Mouse (Mus musculus) heart, postnatal 0 days (tissue): Measurements from ENCODE around the gene Mt3. TPM values are rescaled to one million over a fixed set of nuclear protein-coding genes. Genes with fewer than 3 reads are reported as not detected.

Experiments
- ATAC-seq: fragments of 200-750 bp; cut with Nextera tagmentation; 2 replicates; pipeline ENCODE4 v1.8.0; 2017; ENCODE audit warnings: low read depth, moderate number of reproducible peaks, moderate library complexity; ENCODE audit not compliant: insufficient read depth
- DNase-seq: peaks from one replicate; pipeline ENCODE4 v3.0.0-alpha.2; 2016; ENCODE audit warnings: low spot score
- H3K27ac ChIP-seq: fragments of 300-500 bp; sonication (generic); 2 replicates; pipeline ENCODE4 v1.5.1; 2014; ENCODE audit warnings: low read depth, mild to moderate bottlenecking
- H3K27me3 ChIP-seq: fragments of 300-500 bp; sonication (generic); 2 replicates; pipeline ENCODE4 v1.6.1; 2014; ENCODE audit warnings: low read length, mixed read lengths; ENCODE audit not compliant: control insufficient read depth, insufficient read depth
- H3K36me3 ChIP-seq: fragments of 300-500 bp; sonication (generic); replicated peaks from 2 replicates; pipeline ENCODE4 v1.6.1; 2014; ENCODE audit warnings: low read length, mixed read lengths; ENCODE audit not compliant: control insufficient read depth, insufficient read depth
- H3K4me1 ChIP-seq: fragments of 300-500 bp; sonication (generic); 2 replicates; pipeline ENCODE4 v1.6.1; 2014; ENCODE audit warnings: antibody characterized with exemption; ENCODE audit not compliant: control insufficient read depth, insufficient read depth
- H3K4me2 ChIP-seq: fragments of 300-500 bp; sonication (generic); 2 replicates; pipeline ENCODE4 v1.6.1; 2014; ENCODE audit warnings: low read depth, mild to moderate bottlenecking, low read length, moderate library complexity
- H3K4me3 ChIP-seq: fragments of 300-500 bp; sonication (generic); 2 replicates; pipeline ENCODE4 v1.5.1; 2014; ENCODE audit warnings: low read depth, low read length
- H3K9ac ChIP-seq: fragments of 300-500 bp; sonication (generic); replicated peaks from 2 replicates; pipeline ENCODE4 v1.6.1; 2014; ENCODE audit warnings: low read depth, low read length, mixed read lengths
- H3K9me3 ChIP-seq: fragments of 300-500 bp; sonication (generic); replicated peaks from 2 replicates; pipeline ENCODE4 v1.6.1; 2016; ENCODE audit warnings: low read length; ENCODE audit not compliant: control insufficient read depth
- CTCF ChIP-seq: IDR thresholded peaks from 2 replicates; pipeline ENCODE4 v1.5.1; 2016; ENCODE audit warnings: antibody characterized with exemption, control low read depth, low read depth
- EP300 ChIP-seq: IDR thresholded peaks from 2 replicates; pipeline ENCODE4 v1.6.1; 2016; ENCODE audit warnings: antibody characterized with exemption, low read depth
- WGBS: fragments of 180-500 bp; shearing (Covaris S2); extraction: QIAGEN DNeasy Blood & Tissue Kit; methylation state at CpG from one replicate; pipeline ENCODE4 v1.1.7; 2014; 5-methylcytosine and 5-hydroxymethylcytosine counted together
- polyA plus RNA-seq: library from polyadenylated mRNA; unstranded; fragments of >200 nt; fragmentation: Nextera tagmentation; extraction: Ambion mirVana; gene quantifications from 2 replicates; pipeline ENCODE4 v1.2.1, GENCODE M21; 2015
- total RNA-seq: library from RNA; depleted of rRNA; stranded (reverse); fragments of >200 nt; gene quantifications from 2 replicates; pipeline ENCODE4 v1.2.3, GENCODE M21; 2014; ENCODE audit warnings: low replicate concordance; rRNA removed

The Mt3 gene
- total and polyA plus RNA-seq, 2 experiments from 2014 or later, result 67.4 to 217 TPM

- H3K4me2 ChIP-seq, result no peak overlapping the region
- DNase-seq (peak; percentile 77), ATAC-seq (peak; percentile 30; the same call in 1 of the 2 replicates)
These were observed 46.9 kb downstream of the Mt3 start for GRCm38 (mm10) chr8:94199202-94199869.

More at GRCm38 (mm10) chr8:94199202-94199869, 46.9 kb downstream of the Mt3 start:
- TF ChIP-seq EP300 (no peak), CTCF (peak; percentile 83)
- H3K9me3 ChIP-seq, result no peaks in the 10 kb centered on the region
- H3K4me3 ChIP-seq, result no peak overlapping the region
- WGBS, result 43% methylated on average over 10 of the region's 10 CpGs
- H3K36me3 ChIP-seq, result no peaks in the 10 kb centered on the region
- 0 out of 2 replicates have a peak, but pooled peaks cover 3% of the 10 kb centered on the region for H3K27me3 ChIP-seq
- H3K9ac ChIP-seq, result no peak overlapping the region
- no peaks in the 10 kb centered on the region for H3K4me1 ChIP-seq
- H3K27ac ChIP-seq, result no peak overlapping the region

Other genes with a start within 250 kb of the Mt3 start
- gene Amfr, start 139.8 kb upstream of the Mt3 start, total RNA-seq, result 143 and 148 TPM in 2 replicates
- 52.8 and 57.0 TPM in 2 replicates for gene Amfr, start 139.8 kb upstream of the Mt3 start, polyA plus RNA-seq
- 26.0 and 38.9 TPM in 2 replicates for gene Nudt21, start 115.6 kb upstream of the Mt3 start, total RNA-seq
- 56.7 and 61.5 TPM in 2 replicates for gene Nudt21, start 115.6 kb upstream of the Mt3 start, polyA plus RNA-seq
- 12.9 and 19.6 TPM in 2 replicates for gene Ogfod1, start 115.4 kb upstream of the Mt3 start, total RNA-seq
- gene Ogfod1, start 115.4 kb upstream of the Mt3 start, polyA plus RNA-seq, result 5.4 and 7.1 TPM in 2 replicates
- gene Bbs2, start 53.7 kb upstream of the Mt3 start, total RNA-seq, result 10.1 and 12.6 TPM in 2 replicates
- 9.1 and 9.5 TPM in 2 replicates for gene Bbs2, start 53.7 kb upstream of the Mt3 start, polyA plus RNA-seq
- not detected in 2 replicates for gene Mt4, start 15.4 kb upstream of the Mt3 start, total RNA-seq
- gene Mt4, start 15.4 kb upstream of the Mt3 start, polyA plus RNA-seq, result not detected in 2 replicates
- 87.5 and 117 TPM in 2 replicates for gene Mt2, start 20.1 kb downstream of the Mt3 start, total RNA-seq
- 65.7 and 83.0 TPM in 2 replicates for gene Mt2, start 20.1 kb downstream of the Mt3 start, polyA plus RNA-seq
- gene Mt1, start 26.5 kb downstream of the Mt3 start, total RNA-seq, result 1,123 and 1,581 TPM in 2 replicates
- gene Mt1, start 26.5 kb downstream of the Mt3 start, polyA plus RNA-seq, result 783 and 795 TPM in 2 replicates
- 21.9 and 71.8 TPM in 2 replicates for gene Nup93, start 62.0 kb downstream of the Mt3 start, total RNA-seq
- gene Nup93, start 62.0 kb downstream of the Mt3 start, polyA plus RNA-seq, result 29.8 and 31.4 TPM in 2 replicates
- 0.58 TPM in 1 of 2 replicates, not detected in the other for gene Slc12a3, start 176.6 kb downstream of the Mt3 start, total RNA-seq
- gene Slc12a3, start 176.6 kb downstream of the Mt3 start, polyA plus RNA-seq, result 0.07 and 0.14 TPM in 2 replicates
- gene Herpud1, start 233.8 kb downstream of the Mt3 start, total RNA-seq, result 177 and 179 TPM in 2 replicates
- gene Herpud1, start 233.8 kb downstream of the Mt3 start, polyA plus RNA-seq, result 131 and 159 TPM in 2 replicates